Mouse (Mus musculus) heart, adult 2 months (tissue): Measurements from ENCODE around the gene Ascc1.

Experiments used
- EP300 ChIP-seq: fragments of 200-500 bp; IDR thresholded peaks from 2 replicates; pipeline ENCODE4 v1.6.1; 2011; ENCODE audit warnings: low read depth, low read length, control low read depth; ENCODE audit not compliant: insufficient read depth
- POLR2A ChIP-seq: fragments of 200-500 bp; IDR thresholded peaks from 2 replicates; pipeline ENCODE4 v1.6.1; 2011; ENCODE audit warnings: mild to moderate bottlenecking, low read depth, low read length, control low read depth; ENCODE audit not compliant: insufficient read depth

DNA sequence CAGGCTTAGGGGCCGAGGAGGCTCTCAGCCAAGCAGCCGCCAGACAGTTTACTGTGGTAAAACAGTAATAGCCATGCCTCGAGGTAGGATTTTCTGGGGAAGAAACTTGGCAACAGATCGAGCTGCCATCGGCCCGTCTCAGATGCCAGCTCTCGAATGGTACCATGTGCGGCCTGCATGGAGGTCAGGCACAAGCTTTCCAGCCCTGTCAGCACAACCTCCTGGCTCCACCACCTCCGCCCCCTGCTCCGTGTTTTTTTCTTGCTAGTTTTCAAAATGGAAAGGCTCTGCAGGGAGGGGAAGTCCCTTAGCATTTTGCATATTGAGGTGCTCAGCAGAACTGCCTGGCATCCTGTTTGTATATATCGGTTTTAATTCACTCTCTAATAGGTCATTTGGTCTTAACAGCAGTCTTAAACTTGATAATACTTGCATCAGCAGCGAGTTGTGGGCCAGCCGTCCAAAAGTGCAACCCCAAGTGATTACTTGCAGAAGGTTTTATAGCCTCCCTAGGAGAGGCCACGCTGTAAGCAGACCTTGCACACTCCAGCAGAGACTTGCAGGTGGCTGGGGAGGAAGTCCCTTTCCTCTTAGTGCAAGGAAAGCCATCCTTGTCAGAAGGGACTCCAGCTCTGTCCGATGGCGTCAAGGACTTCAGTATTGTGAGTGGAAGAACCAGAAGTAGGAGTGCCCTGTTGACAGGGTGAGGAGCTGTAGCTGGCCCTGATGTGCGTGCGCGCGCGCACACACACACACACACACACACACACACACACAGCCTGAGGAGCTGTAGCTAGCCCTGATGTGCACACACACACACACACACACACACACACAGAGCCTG is 78.6 kb downstream of the Ascc1 start:
- TF ChIP-seq EP300 (no peak), POLR2A (0 out of 2 replicates have a peak, but pooled peaks have one; percentile 46)
